Mouse (Mus musculus) G1E (cell line): ENCODE results near the gene Synrg.

ENCODE experiments used
- CTCF ChIP-seq: IDR thresholded peaks from 2 replicates; pipeline ENCODE4 v1.5.1; 2012; ENCODE audit warnings: low read depth, low read length, inconsistent platforms, mixed read lengths
- GATA1 ChIP-seq: IDR thresholded peaks from 2 replicates; pipeline ENCODE4 v1.6.1; 2012; ENCODE audit warnings: borderline replicate concordance, low read length, inconsistent platforms, mixed read lengths
- TAL1 ChIP-seq: conservative IDR thresholded peaks from 2 replicates; pipeline ENCODE4 v1.6.1; 2012; ENCODE audit warnings: low read depth, low read length, inconsistent platforms, mixed read lengths

GRCm38 (mm10) chr11:84062805-84063204, 98.6 kb downstream of the Synrg start:
- TF ChIP-seq CTCF: no peak
- no peak for TF ChIP-seq TAL1
- TF ChIP-seq GATA1: no peak
